Mouse (Mus musculus): ENCODE data around the gene 6030468B19Rik.

- TF ChIP-seq ZC3H11A (IDR thresholded peaks at IDR 0.05; ENCODE audit: borderline replicate concordance, low read depth, low read length) (no peak), HCFC1 (IDR thresholded peaks at IDR 0.05; ENCODE audit: borderline replicate concordance, insufficient read depth, low read length) (0 out of 2 replicates have a peak, but pooled peaks have one; percentile 44)
Observed at GRCm38 (mm10) chr11:117848985-117849671, 51.7 kb downstream of the 6030468B19Rik start, which contains the start of gene Birc5.
